Mouse (Mus musculus): Measurements from ENCODE around the gene Gpr152.

DNA sequence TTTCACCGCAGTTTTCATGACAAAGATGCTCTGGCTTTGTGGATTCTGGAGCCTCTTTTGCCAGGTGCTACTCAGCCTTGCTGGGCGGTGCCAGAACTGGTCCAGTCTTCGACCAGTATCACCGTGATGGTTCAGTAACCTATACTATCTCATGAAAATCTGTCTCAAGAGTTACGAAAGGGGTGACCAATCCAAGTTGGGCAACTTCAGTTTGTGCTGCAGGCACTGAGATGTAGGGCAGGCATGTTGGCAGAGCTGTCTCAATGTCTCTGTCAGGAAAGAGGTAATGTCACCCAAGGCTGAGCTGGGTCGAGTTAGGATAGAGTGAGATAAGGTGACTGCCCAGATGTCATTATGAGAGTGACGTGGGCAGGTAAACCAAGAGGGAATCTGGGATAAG is 40.8 kb downstream of the Gpr152 start:
- TF ChIP-seq ZNF384 (IDR thresholded peaks at IDR 0.05; ENCODE audit: low read depth, low read length), result no peak
- TF ChIP-seq KAT2A (conservative IDR thresholded peaks at IDR 0.05; ENCODE audit: low read depth, low read length), result no peak
- TF ChIP-seq CHD2 (IDR thresholded peaks at IDR 0.05; ENCODE audit: low read length), result no peak
- no peak for TF ChIP-seq SIN3A (IDR thresholded peaks at IDR 0.05; ENCODE audit: low read length)
- TF ChIP-seq TAL1 (IDR thresholded peaks at IDR 0.05; ENCODE audit: low read length), result no peak
- TF ChIP-seq CTCF (IDR thresholded peaks at IDR 0.05 in 2 of 3, conservative IDR thresholded peaks at IDR 0.05 in 1 of 3; ENCODE audit: control insufficient read depth in 1 of 3, insufficient read depth in 1 of 3, low read depth in 2 of 3, low read length in 3 of 3, poor library complexity in 1 of 3, severe bottlenecking in 1 of 3), result no peak
- TF ChIP-seq TCF12 (IDR thresholded peaks at IDR 0.05; ENCODE audit: low read depth, low read length), result no peak
- TF ChIP-seq POLR2A (IDR thresholded peaks at IDR 0.05; ENCODE audit: control insufficient read depth in 1 of 2, insufficient read depth in 1 of 2, low read depth in 1 of 2, low read length in 2 of 2, poor library complexity in 1 of 2), result no peak
- TF ChIP-seq POLR2AphosphoS2 (IDR thresholded peaks at IDR 0.05; ENCODE audit: low read length), result no peak
- TF ChIP-seq EP300 (IDR thresholded peaks at IDR 0.05; ENCODE audit: low read depth in 1 of 2, low read length in 2 of 2), result no peak
- TF ChIP-seq MXI1 (IDR thresholded peaks at IDR 0.05; ENCODE audit: low read depth, low read length), result no peak
- no peak for TF ChIP-seq ZC3H11A (IDR thresholded peaks at IDR 0.05; ENCODE audit: low read depth, low read length)

All from MEL (cell line).